Comparison of ENCODE assay signal across 14 mouse cellular contexts in genomic region chr17:31840423-31841003, GRCm38 (mm10). TPM values are rescaled to one million over a fixed set of nuclear protein-coding genes. Genes with fewer than 3 reads are reported as not detected.
DNase-seq lines count a peak whose midpoint lies in the region; ATAC-seq and TF ChIP-seq lines count a peak whose summit lies in the region.
"Had no signal": no experiment of that assay in that cellular context is flagged by ENCODE, and none has a peak within 500 bp of the region (broad histone marks: within the 10 kb centered on the region; RNA-seq: fewer than 3 reads in every experiment).

No protein-coding gene starts in this region.

- H3K36me3 ChIP-seq in forebrain, embryonic 16.5 days (ENCODE audit: control insufficient read depth, insufficient read depth) = peaks cover 14% of the 10 kb centered on the region
- H3K36me3 ChIP-seq in forebrain, embryonic 12.5 days (replicated peaks) = peaks cover 18% of the 10 kb centered on the region

- no peak for TF ChIP-seq CTCF in brain, embryonic 14.5 days (IDR thresholded peaks at IDR 0.05; ENCODE audit: borderline replicate concordance, extremely low read depth, insufficient read depth, insufficient read length)
- TF ChIP-seq CTCF in left cerebral cortex, adult 2 months (IDR thresholded peaks at IDR 0.05) = no peak

- ATAC-seq in forebrain, embryonic 16.5 days = peak; percentile 23; the same call in 1 of the 2 replicates
- no peak for ATAC-seq in forebrain, embryonic 12.5 days (ENCODE audit: low FRiP score)
- ATAC-seq in frontal cortex, adult (ENCODE audit: low TSS enrichment) = no peak
- ATAC-seq: hindbrain, embryonic 16.5 days had no signal

- H3K4me1 ChIP-seq in forebrain, embryonic 16.5 days (replicated peaks; ENCODE audit: control insufficient read depth, insufficient read depth, low read length) = no peaks in the 10 kb centered on the region; the same call in 1 of the 2 replicates
- H3K4me1 ChIP-seq in forebrain, embryonic 12.5 days = no peaks in the 10 kb centered on the region

- H3K27ac ChIP-seq in forebrain, embryonic 16.5 days (ENCODE audit: low read length) = no peak overlapping the region
- H3K27ac ChIP-seq in forebrain, embryonic 12.5 days = no peak overlapping the region
- H3K27ac ChIP-seq in left cerebral cortex, adult 2 months = no peak overlapping the region
- H3K27ac ChIP-seq: heart, adult 2 months; liver, embryonic 13.5 days; neural tube, embryonic 13.5 days had no signal

- 50% methylated on average over 6 of the region's 6 CpGs for WGBS in forebrain, embryonic 16.5 days
- WGBS in forebrain, embryonic 12.5 days = 82% methylated on average over 6 of the region's 6 CpGs

- TF ChIP-seq POLR2A in brain, embryonic 14.5 days (IDR thresholded peaks at IDR 0.05; ENCODE audit: borderline replicate concordance, extremely low read depth, insufficient read depth, insufficient read length, poor library complexity, severe bottlenecking) = no peak

- no peaks in the 10 kb centered on the region for H3K27me3 ChIP-seq in forebrain, embryonic 16.5 days (replicated peaks; ENCODE audit: control insufficient read depth, insufficient read depth, low read length)
- no peaks in the 10 kb centered on the region for H3K27me3 ChIP-seq in forebrain, embryonic 12.5 days
- H3K27me3 ChIP-seq: liver, embryonic 13.5 days; neural tube, embryonic 13.5 days had no signal

- no peaks in the 10 kb centered on the region for H3K9me3 ChIP-seq in forebrain, embryonic 16.5 days (ENCODE audit: control insufficient read depth, low read length)
- 0 out of 2 replicates have a peak, but pooled peaks cover 3% of the 10 kb centered on the region for H3K9me3 ChIP-seq in forebrain, embryonic 12.5 days
- H3K9me3 ChIP-seq: liver, embryonic 13.5 days; neural tube, embryonic 13.5 days had no signal

- no peak overlapping the region for H3K4me2 ChIP-seq in forebrain, embryonic 16.5 days (ENCODE audit: low read length)
- H3K4me2 ChIP-seq in forebrain, embryonic 12.5 days = no peak overlapping the region
- H3K4me2 ChIP-seq: liver, embryonic 13.5 days; neural tube, embryonic 13.5 days had no signal

- intact Hi-C loops in left cerebral cortex, adult 2 months (cut with DNase I) = no loop called here

- H3K9ac ChIP-seq in forebrain, embryonic 16.5 days (replicated peaks; ENCODE audit: low read depth, low read length) = no peak overlapping the region
- no peak overlapping the region for H3K9ac ChIP-seq in forebrain, embryonic 12.5 days
- H3K9ac ChIP-seq: liver, embryonic 13.5 days; neural tube, embryonic 13.5 days had no signal

- no peak overlapping the region for H3K4me3 ChIP-seq in forebrain, embryonic 16.5 days (replicated peaks; ENCODE audit: low read length)
- no peak overlapping the region for H3K4me3 ChIP-seq in forebrain, embryonic 12.5 days (replicated peaks)
- no peak overlapping the region for H3K4me3 ChIP-seq in left cerebral cortex, adult 2 months
- H3K4me3 ChIP-seq: heart, adult 2 months; liver, embryonic 13.5 days; neural tube, embryonic 13.5 days had no signal

- DNase-seq in CD4-positive helper T cell, adult 2 months (ENCODE audit: low read depth, low spot score) = peak; percentile 82
- DNase-seq in brain, embryonic 14.5 days (ENCODE audit: low read depth) = peak; percentile 45
- peak; percentile 57 to 67 for DNase-seq in natural killer cell, adult 2 months (ENCODE audit: low spot score in 2 of 2)
- no peak for DNase-seq in yolk sac, embryonic 10.5 days (ENCODE audit: low spot score)
- no peak for DNase-seq in left cerebral cortex, adult 2 months (ENCODE audit: extremely low spot score in 1 of 2, low spot score in 2 of 2)
- DNase-seq: adrenal gland, adult 8-10 months; cerebellum, adult 8-10 months; liver, embryonic 13.5 days had no signal

RNA-seq across cellular contexts. Expression of gene Sik1, which starts 15.1 kb away (rescaled TPM):
- 19.9 and 20.1 TPM in 2 replicates for polyA plus RNA-seq in forebrain, embryonic 16.5 days (2015; fragmentation: Nextera tagmentation; extraction: Ambion mirVana)
- 15.2 and 16.7 TPM in 2 replicates for polyA plus RNA-seq in forebrain, embryonic 12.5 days (2016; fragmentation: Nextera tagmentation; extraction: Ambion mirVana)
- 21.2 and 29.9 TPM in 2 replicates for polyA plus RNA-seq in brain, embryonic 14.5 days (2012; rRNA removed)
- 10 to 100 TPM; 24.5 to 39.5 TPM for total RNA-seq in left cerebral cortex, adult 2 months (2021)

Comparison
In these comparisons a context has a peak if more than half of its experiments do, and no peak if none do; other contexts are left out.
1. DNase-seq: peak in CD4-positive helper T cell, adult 2 months (single experiment), brain, embryonic 14.5 days (single experiment) and natural killer cell, adult 2 months (2 of 2); none in yolk sac, embryonic 10.5 days (single experiment) and left cerebral cortex, adult 2 months (0 of 2).